ENCODE assay signal across 12 mouse cellular contexts in the genomic region with DNA sequence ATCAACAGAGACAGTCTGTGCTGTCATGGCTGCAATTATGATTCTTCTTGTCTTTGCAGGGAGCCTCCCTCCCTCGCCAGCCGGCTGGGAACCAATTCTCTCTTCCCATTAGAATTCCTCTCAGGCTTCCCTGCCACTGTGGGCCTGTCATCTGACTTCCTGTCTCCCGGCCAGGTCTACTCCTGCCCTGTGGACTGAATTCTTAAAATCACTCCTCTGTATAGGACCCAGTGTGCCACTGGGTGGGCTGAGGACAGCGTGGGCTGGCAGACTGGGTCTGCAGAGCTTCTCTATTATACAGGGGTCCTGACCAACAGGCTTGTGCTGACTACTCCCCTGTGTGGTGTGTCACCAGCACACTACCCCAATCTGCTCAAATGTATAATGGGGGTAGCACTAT.
A peak's percentile ranks its signal among the peaks of the same experiment; 100 is the strongest.
DNase-seq lines count a peak whose midpoint lies in the region; ATAC-seq and TF ChIP-seq lines count a peak whose summit lies in the region.
"Had no signal": no experiment of that assay in that cellular context is flagged by ENCODE, and none has a peak within 500 bp of the region (broad histone marks: within the 10 kb centered on the region; RNA-seq: fewer than 3 reads in every experiment).

No protein-coding gene starts in this region.

- H3K36me3 ChIP-seq in lung, embryonic 14.5 days (ENCODE audit: insufficient read depth) = no peaks in the 10 kb centered on the region
- H3K36me3 ChIP-seq: limb, embryonic 12.5 days had no signal

- TF ChIP-seq CTCF in lung, embryonic 14.5 days (IDR thresholded peaks at IDR 0.05; ENCODE audit: low read depth) = no peak

- no peak overlapping the region for H3K27ac ChIP-seq in lung, embryonic 14.5 days (ENCODE audit: low read depth)
- H3K27ac ChIP-seq: limb, embryonic 12.5 days had no signal

- no peaks in the 10 kb centered on the region for H3K27me3 ChIP-seq in lung, embryonic 14.5 days (ENCODE audit: insufficient read depth, low read length)
- H3K27me3 ChIP-seq: limb, embryonic 12.5 days had no signal

- no peaks in the 10 kb centered on the region for H3K9me3 ChIP-seq in lung, embryonic 14.5 days (ENCODE audit: low read depth, low read length)
- H3K9me3 ChIP-seq: limb, embryonic 12.5 days had no signal

- H3K4me3 ChIP-seq in lung, embryonic 14.5 days (ENCODE audit: low read depth, low read length) = no peak overlapping the region
- H3K4me3 ChIP-seq: limb, embryonic 12.5 days had no signal

- H3K4me1 ChIP-seq in lung, embryonic 14.5 days (ENCODE audit: insufficient read depth) = 0 out of 2 replicates have a peak, but pooled peaks cover 2% of the 10 kb centered on the region

- 43% methylated on average over 4 of the region's 4 CpGs for WGBS in lung, embryonic 14.5 days

- H3K9ac ChIP-seq in lung, embryonic 14.5 days = no peak overlapping the region
- H3K9ac ChIP-seq: limb, embryonic 12.5 days had no signal

- DNase-seq in lung, embryonic 14.5 days = peak; percentile 9
- DNase-seq in lung, postnatal 10 days = no peak
- peak; percentile 24 to 55 for DNase-seq in frontal cortex, postnatal 36 days (ENCODE audit: low spot score in 2 of 2)
- DNase-seq in left cerebral cortex, postnatal 4 days = peak; percentile 59
- DNase-seq in right cerebral cortex, postnatal 14 days = peak; percentile 37
- DNase-seq in kidney, postnatal 14 days = no peak
- no peak for DNase-seq in spleen, postnatal 10 days (ENCODE audit: low spot score in 2 of 2)
- DNase-seq in urinary bladder, postnatal 14 days (ENCODE audit: low spot score) = no peak
- DNase-seq: gastrocnemius, postnatal 10 days; lung, postnatal 36 days; thymus, adult 2 months had no signal

- ATAC-seq in lung, embryonic 14.5 days (ENCODE audit: insufficient read depth) = peak; percentile 35; the same call in 1 of the 2 replicates

- intact Hi-C loops in left cerebral cortex, postnatal 4 days (cut with DNase I) = no loop called here

- no peak overlapping the region for H3K4me2 ChIP-seq in lung, embryonic 14.5 days
- H3K4me2 ChIP-seq: limb, embryonic 12.5 days had no signal

Comparison
In these comparisons a context has a peak if more than half of its experiments do, and no peak if none do; other contexts are left out.
1. DNase-seq: peak in lung, embryonic 14.5 days (single experiment), frontal cortex, postnatal 36 days (2 of 2), left cerebral cortex, postnatal 4 days (single experiment) and right cerebral cortex, postnatal 14 days (single experiment); none in lung, postnatal 10 days (single experiment), kidney, postnatal 14 days (single experiment), spleen, postnatal 10 days (0 of 2) and urinary bladder, postnatal 14 days (single experiment).